Mouse (Mus musculus) c-Kit-positive CD71-negative TER-119-negative erythroid progenitor cells, embryonic 14.5 days (primary cell): ENCODE data around the gene Dhx15.
"Not testable (repeated sequence)": the region's sequence is repeated elsewhere in the genome, so short reads cannot be mapped to it uniquely, and the experiment has no call there.

Experiments
- DNase-seq: peaks from one replicate; pipeline ENCODE4 v3.0.0-alpha.2; 2013; ENCODE audit warnings: low read depth

Gene Dhx15

GRCm38 (mm10) chr5:52190371-52191179, at the start of gene Dhx15:
Dhx15 (minus strand) TSS chr5:52190514.
- peak; percentile 83 for DNase-seq

- DNase-seq = no peak
Measured at GRCm38 (mm10) chr5:52238877-52239276, 48.6 kb upstream of the Dhx15 start.

- DNase-seq = no peak
Measured at GRCm38 (mm10) chr5:52237956-52238735, 47.8 kb upstream of the Dhx15 start.

GRCm38 (mm10) chr5:52236585-52236984, 46.3 kb upstream of the Dhx15 start:
- not testable (repeated sequence) for DNase-seq

GRCm38 (mm10) chr5:52234570-52234969, 44.3 kb upstream of the Dhx15 start:
- no peak for DNase-seq

GRCm38 (mm10) chr5:52233891-52234290, 43.6 kb upstream of the Dhx15 start:
- DNase-seq = no peak

GRCm38 (mm10) chr5:52232611-52233010, 42.3 kb upstream of the Dhx15 start:
- no peak for DNase-seq

GRCm38 (mm10) chr5:52232199-52232598, 41.9 kb upstream of the Dhx15 start:
- no peak for DNase-seq

- no peak for DNase-seq
Measured at GRCm38 (mm10) chr5:52230466-52230865, 40.2 kb upstream of the Dhx15 start.

- no peak for DNase-seq
Measured at GRCm38 (mm10) chr5:52226677-52227076, 36.4 kb upstream of the Dhx15 start.

GRCm38 (mm10) chr5:52221596-52221995, 31.3 kb upstream of the Dhx15 start:
- DNase-seq = no peak

- no peak for DNase-seq
Measured at GRCm38 (mm10) chr5:52220013-52220804, 29.9 kb upstream of the Dhx15 start.

GRCm38 (mm10) chr5:52218238-52218637, 27.9 kb upstream of the Dhx15 start:
- DNase-seq = no peak

GRCm38 (mm10) chr5:52213143-52213900, 23.0 kb upstream of the Dhx15 start:
- no peak for DNase-seq

GRCm38 (mm10) chr5:52191180-52191468, 810 bp upstream of the Dhx15 start:
- DNase-seq = no peak

- peak; percentile 40 for DNase-seq
Measured at GRCm38 (mm10) chr5:52189664-52190365, 499 bp downstream of the Dhx15 start.

GRCm38 (mm10) chr5:52188206-52188605, 2.1 kb downstream of the Dhx15 start:
- DNase-seq = no peak

GRCm38 (mm10) chr5:52177326-52177725, 13.0 kb downstream of the Dhx15 start:
- no peak for DNase-seq

- no peak for DNase-seq
Measured at GRCm38 (mm10) chr5:52168468-52168867, 21.8 kb downstream of the Dhx15 start.

GRCm38 (mm10) chr5:52149138-52149537, 41.2 kb downstream of the Dhx15 start:
- DNase-seq = no peak

GRCm38 (mm10) chr5:52147141-52147540, 43.2 kb downstream of the Dhx15 start:
- no peak for DNase-seq
